Mouse (Mus musculus): ENCODE measurements around the gene Nop16.

- TF ChIP-seq MAX (IDR thresholded peaks at IDR 0.05) (no peak), CTCF (IDR thresholded peaks at IDR 0.05; ENCODE audit: control insufficient read depth, insufficient read depth, insufficient read length) (no peak), USF1 (IDR thresholded peaks at IDR 0.05; ENCODE audit: low read depth) (no peak), FOSL1 (IDR thresholded peaks at IDR 0.05; ENCODE audit: insufficient read depth, low read length, poor library complexity, severe bottlenecking) (no peak)
Measured at GRCm38 (mm10) chr13:54621960-54622521, 32.2 kb upstream of the Nop16 start.
